Mouse (Mus musculus) left cerebral cortex, postnatal 36 days (tissue): ENCODE measurements around the gene Vmn1r25. TPM values are rescaled to one million over a fixed set of nuclear protein-coding genes. Genes with fewer than 3 reads are reported as not detected.
"Not testable (repeated sequence)": the region's sequence is repeated elsewhere in the genome, so short reads cannot be mapped to it uniquely, and the experiment has no call there.

Experiments used
- DNase-seq, 2 experiments: peaks; one replicate each; pipeline ENCODE4 v3.0.0; 2021 to 2022; ENCODE audit warnings: low spot score in 2 of 2, mixed read lengths in 1 of 2
- intact Hi-C: fragments of 180-260 bp; cut with DNase I; formaldehyde crosslinking; loops from one replicate; pipeline ENCODE4 v1.15.1; 2025
- total RNA-seq, 2 experiments: library from RNA; stranded (reverse); gene quantifications; 2 replicates each; pipeline ENCODE4 v1.2.3; 2021

Gene Vmn1r25
- total RNA-seq, result not detected

- intact Hi-C loops, result no loop called here
- no peak for DNase-seq
Measured at GRCm38 (mm10) chr6:57980710-57981109, at the start of gene Vmn1r25. Vmn1r25 (minus strand) TSS chr6:57980810.

DNA sequence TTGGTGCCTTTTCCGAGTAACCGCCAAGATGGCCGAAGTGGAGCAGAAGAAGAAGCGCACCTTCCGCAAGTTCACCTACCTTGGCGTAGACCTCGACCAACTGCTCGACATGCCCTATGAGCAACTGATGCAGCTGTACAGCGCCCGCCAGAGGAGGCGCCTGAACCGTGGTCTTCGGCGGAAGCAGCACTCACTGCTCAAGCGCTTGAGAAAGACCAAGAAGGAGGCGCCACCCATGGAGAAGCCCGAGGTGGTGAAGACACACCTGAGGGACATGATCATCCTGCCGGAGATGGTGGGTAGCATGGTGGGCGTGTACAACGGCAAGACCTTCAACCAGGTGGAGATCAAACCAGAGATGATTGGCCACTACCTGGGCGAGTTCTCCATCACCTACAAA is 36.9 kb upstream of the Vmn1r25 start:
- DNase-seq, intact Hi-C loops: not testable (repeated sequence)

DNA sequence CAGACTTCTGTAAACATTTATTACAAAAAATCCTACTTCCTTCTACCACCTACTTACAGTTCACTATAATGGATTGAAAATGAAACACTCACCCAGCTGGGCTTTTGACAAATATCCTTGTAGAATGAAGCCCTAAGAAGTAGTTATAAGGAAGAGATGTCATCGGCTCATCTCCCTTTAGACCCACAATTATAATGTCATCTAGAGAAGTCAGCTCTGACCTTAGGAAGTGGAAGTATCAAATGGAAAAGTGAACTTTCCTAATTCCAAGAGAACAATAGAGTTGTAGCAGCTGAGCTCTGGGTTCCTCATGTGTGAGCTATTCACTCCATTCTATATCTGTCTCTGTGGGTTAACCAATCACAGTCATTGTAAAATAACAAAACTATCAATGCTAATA is 34.4 kb upstream of the Vmn1r25 start, which contains the start of gene Vmn1r26:
TSS of gene Vmn1r26 (minus strand) at position 101 of the 400 bp plus-strand sequence.
- DNase-seq, result no peak
- intact Hi-C loops, result no loop called here

DNA sequence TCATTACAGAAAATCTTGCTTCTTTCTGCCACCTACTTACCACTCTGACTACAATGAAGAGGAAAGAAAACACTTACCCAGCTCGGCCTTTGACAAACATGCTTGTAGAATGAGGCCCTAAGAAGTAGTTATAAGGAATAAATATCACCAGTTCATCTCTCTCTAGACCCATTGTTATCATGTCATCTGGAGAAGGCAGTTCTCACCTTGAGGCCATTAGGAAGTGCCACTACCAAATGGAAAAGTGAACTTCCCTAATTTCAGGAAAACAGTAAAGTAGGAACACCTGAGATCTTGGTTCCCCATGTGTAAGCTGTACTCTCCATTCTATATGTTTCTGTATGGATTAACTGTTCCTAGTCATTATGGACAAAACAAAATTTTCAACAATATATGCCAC is 19.2 kb downstream of the Vmn1r25 start, which contains the start of gene Vmn1r24:
TSS of gene Vmn1r24 (minus strand) at position 101 of the 400 bp plus-strand sequence.
- DNase-seq, intact Hi-C loops: not testable (repeated sequence)

Other genes with a start within 250 kb of the Vmn1r25 start
- 100 to 1,000 TPM; 131 to 139 TPM for gene Vopp1, start 155.7 kb downstream of the Vmn1r25 start, total RNA-seq
- not detected for gene Vmn1r21, start 130.5 kb downstream of the Vmn1r25 start, total RNA-seq
- not detected for gene Vmn1r22, start 72.8 kb downstream of the Vmn1r25 start, total RNA-seq
- gene Vmn1r23, start 54.0 kb downstream of the Vmn1r25 start, total RNA-seq, result not detected
- gene Vmn1r24, start 19.3 kb downstream of the Vmn1r25 start, total RNA-seq, result not detected
- not detected for gene Vmn1r26, start 34.3 kb upstream of the Vmn1r25 start, total RNA-seq
- gene Vmn1r27, start 238.0 kb upstream of the Vmn1r25 start, total RNA-seq, result not detected